Mouse (Mus musculus): ENCODE results near the gene Myct1. TPM values are rescaled to one million over a fixed set of nuclear protein-coding genes. Genes with fewer than 3 reads are reported as not detected.

Myct1 gene
- polyA plus RNA-seq, 1 experiment = not detected

- Histone ChIP-seq H3K4me1 (ENCODE audit: control insufficient read depth, insufficient read depth, low read length) (no peaks in the 10 kb centered on the region), H3K27ac (ENCODE audit: insufficient read depth, low read depth, low read length) (no peak overlapping the region), H3K4me3 (ENCODE audit: insufficient read depth, low read depth, low read length) (no peak overlapping the region)
- 89% methylated on average over 4 of the region's 4 CpGs for WGBS
- no peak for TF ChIP-seq POLR2A (IDR thresholded peaks at IDR 0.05; ENCODE audit: insufficient read depth, low read depth, low read length)
- TF ChIP-seq CTCF (IDR thresholded peaks at IDR 0.05; ENCODE audit: insufficient read depth, low read depth, low read length) = no peak
Measured at GRCm38 (mm10) chr10:5560526-5560925, 33.0 kb upstream of the Myct1 start.

- WGBS = 91% methylated on average over 4 of the region's 4 CpGs
- TF ChIP-seq CTCF (IDR thresholded peaks at IDR 0.05; ENCODE audit: insufficient read depth, low read depth, low read length) = no peak
- no peak for TF ChIP-seq POLR2A (IDR thresholded peaks at IDR 0.05; ENCODE audit: insufficient read depth, low read depth, low read length)
- Histone ChIP-seq H3K4me1 (ENCODE audit: control insufficient read depth, insufficient read depth, low read length) (no peaks in the 10 kb centered on the region), H3K4me3 (ENCODE audit: insufficient read depth, low read depth, low read length) (no peak overlapping the region), H3K27ac (ENCODE audit: insufficient read depth, low read depth, low read length) (no peak overlapping the region)
Measured at GRCm38 (mm10) chr10:5561706-5562105, 31.9 kb upstream of the Myct1 start.

- no peak for TF ChIP-seq CTCF (IDR thresholded peaks at IDR 0.05; ENCODE audit: insufficient read depth, low read depth, low read length)
- TF ChIP-seq POLR2A (IDR thresholded peaks at IDR 0.05; ENCODE audit: insufficient read depth, low read depth, low read length) = no peak
- H3K4me1 ChIP-seq (ENCODE audit: control insufficient read depth, insufficient read depth, low read length) = no peaks in the 10 kb centered on the region
- no peak overlapping the region for H3K27ac ChIP-seq (ENCODE audit: insufficient read depth, low read depth, low read length)
- WGBS = 90% methylated on average over 4 of the region's 4 CpGs
- no peak overlapping the region for H3K4me3 ChIP-seq (ENCODE audit: insufficient read depth, low read depth, low read length)
Measured at GRCm38 (mm10) chr10:5568991-5569390, 24.6 kb upstream of the Myct1 start.

- 89% methylated on average over 8 of the region's 8 CpGs for WGBS
- Histone ChIP-seq H3K4me1 (ENCODE audit: control insufficient read depth, insufficient read depth, low read length) (no peaks in the 10 kb centered on the region), H3K27ac (ENCODE audit: insufficient read depth, low read depth, low read length) (no peak overlapping the region), H3K4me3 (ENCODE audit: insufficient read depth, low read depth, low read length) (no peak overlapping the region)
- TF ChIP-seq POLR2A (IDR thresholded peaks at IDR 0.05; ENCODE audit: insufficient read depth, low read depth, low read length) = no peak
- no peak for TF ChIP-seq CTCF (IDR thresholded peaks at IDR 0.05; ENCODE audit: insufficient read depth, low read depth, low read length)
Measured at GRCm38 (mm10) chr10:5570059-5570458, 23.5 kb upstream of the Myct1 start.

GRCm38 (mm10) chr10:5571332-5571731, 22.2 kb upstream of the Myct1 start:
- 78% methylated on average over 5 of the region's 5 CpGs for WGBS
- no peaks in the 10 kb centered on the region for H3K4me1 ChIP-seq (ENCODE audit: control insufficient read depth, insufficient read depth, low read length)
- no peak overlapping the region for H3K27ac ChIP-seq (ENCODE audit: insufficient read depth, low read depth, low read length)
- H3K4me3 ChIP-seq (ENCODE audit: insufficient read depth, low read depth, low read length) = no peak overlapping the region
- TF ChIP-seq CTCF (IDR thresholded peaks at IDR 0.05; ENCODE audit: insufficient read depth, low read depth, low read length) = no peak

- no peak overlapping the region for H3K27ac ChIP-seq (ENCODE audit: insufficient read depth, low read depth, low read length)
- no peak overlapping the region for H3K4me3 ChIP-seq (ENCODE audit: insufficient read depth, low read depth, low read length)
- WGBS = 60% methylated on average over 2 of the region's 2 CpGs
- TF ChIP-seq POLR2A (IDR thresholded peaks at IDR 0.05; ENCODE audit: insufficient read depth, low read depth, low read length) (no peak), CTCF (IDR thresholded peaks at IDR 0.05; ENCODE audit: insufficient read depth, low read depth, low read length) (no peak)
- no peaks in the 10 kb centered on the region for H3K4me1 ChIP-seq (ENCODE audit: control insufficient read depth, insufficient read depth, low read length)
Measured at GRCm38 (mm10) chr10:5573328-5573727, 20.2 kb upstream of the Myct1 start.

- no peak overlapping the region for H3K27ac ChIP-seq (ENCODE audit: insufficient read depth, low read depth, low read length)
- TF ChIP-seq POLR2A (IDR thresholded peaks at IDR 0.05; ENCODE audit: insufficient read depth, low read depth, low read length) = no peak
- TF ChIP-seq CTCF (IDR thresholded peaks at IDR 0.05; ENCODE audit: insufficient read depth, low read depth, low read length) = no peak
- WGBS = 89% methylated on average over 2 of the region's 2 CpGs
- no peaks in the 10 kb centered on the region for H3K4me1 ChIP-seq (ENCODE audit: control insufficient read depth, insufficient read depth, low read length)
- no peak overlapping the region for H3K4me3 ChIP-seq (ENCODE audit: insufficient read depth, low read depth, low read length)
Measured at GRCm38 (mm10) chr10:5591061-5591460, 2.5 kb upstream of the Myct1 start.

GRCm38 (mm10) chr10:5591996-5592395, 1.6 kb upstream of the Myct1 start:
- TF ChIP-seq CTCF (IDR thresholded peaks at IDR 0.05; ENCODE audit: insufficient read depth, low read depth, low read length) (no peak), POLR2A (IDR thresholded peaks at IDR 0.05; ENCODE audit: insufficient read depth, low read depth, low read length) (no peak)
- Histone ChIP-seq H3K4me1 (ENCODE audit: control insufficient read depth, insufficient read depth, low read length) (no peaks in the 10 kb centered on the region), H3K4me3 (ENCODE audit: insufficient read depth, low read depth, low read length) (no peak overlapping the region), H3K27ac (ENCODE audit: insufficient read depth, low read depth, low read length) (no peak overlapping the region)
- WGBS = 86% methylated on average over 4 of the region's 4 CpGs

- no peak for TF ChIP-seq CTCF (IDR thresholded peaks at IDR 0.05; ENCODE audit: insufficient read depth, low read depth, low read length)
- TF ChIP-seq POLR2A (IDR thresholded peaks at IDR 0.05; ENCODE audit: insufficient read depth, low read depth, low read length) = no peak
- Histone ChIP-seq H3K27ac (ENCODE audit: insufficient read depth, low read depth, low read length) (no peak overlapping the region), H3K4me3 (ENCODE audit: insufficient read depth, low read depth, low read length) (no peak overlapping the region), H3K4me1 (ENCODE audit: control insufficient read depth, insufficient read depth, low read length) (no peaks in the 10 kb centered on the region)
- WGBS = 80% methylated on average over 5 of the region's 5 CpGs
Measured at GRCm38 (mm10) chr10:5594457-5594856, 882 bp downstream of the Myct1 start.

GRCm38 (mm10) chr10:5596559-5596958, 3.0 kb downstream of the Myct1 start:
- WGBS = 77% methylated on average over 6 of the region's 6 CpGs
- H3K4me1 ChIP-seq (ENCODE audit: control insufficient read depth, insufficient read depth, low read length) = no peaks in the 10 kb centered on the region
- no peak overlapping the region for H3K27ac ChIP-seq (ENCODE audit: insufficient read depth, low read depth, low read length)
- H3K4me3 ChIP-seq (ENCODE audit: insufficient read depth, low read depth, low read length) = no peak overlapping the region
- TF ChIP-seq POLR2A (IDR thresholded peaks at IDR 0.05; ENCODE audit: insufficient read depth, low read depth, low read length) (no peak), CTCF (IDR thresholded peaks at IDR 0.05; ENCODE audit: insufficient read depth, low read depth, low read length) (no peak)

All from olfactory bulb, adult 2 months (tissue).